7 mouse cellular contexts compared by ENCODE assay signal in genomic region chr8:57410473-57410863, GRCm38 (mm10). TPM values are rescaled to one million over a fixed set of nuclear protein-coding genes. Genes with fewer than 3 reads are reported as not detected.
DNase-seq lines count a peak whose midpoint lies in the region; ATAC-seq and TF ChIP-seq lines count a peak whose summit lies in the region.

No protein-coding gene starts in this region.

- H3K36me3 ChIP-seq in neural tube, embryonic 11.5 days (ENCODE audit: control insufficient read depth, insufficient read depth, low read length), result no peaks in the 10 kb centered on the region
- no peaks in the 10 kb centered on the region for H3K36me3 ChIP-seq in forebrain, postnatal 0 days (ENCODE audit: insufficient read depth)
- no peaks in the 10 kb centered on the region for H3K36me3 ChIP-seq in stomach, postnatal 0 days (ENCODE audit: control insufficient read depth, insufficient read depth, low read length)

- no peak overlapping the region for H3K9ac ChIP-seq in neural tube, embryonic 11.5 days (ENCODE audit: low read length)
- peak overlapping the region; percentile 25; the same call in 1 of the 2 replicates for H3K9ac ChIP-seq in forebrain, postnatal 0 days
- no peak overlapping the region for H3K9ac ChIP-seq in stomach, postnatal 0 days (ENCODE audit: low read length)

- no peak overlapping the region for H3K4me3 ChIP-seq in neural tube, embryonic 11.5 days (ENCODE audit: low read depth, low read length)
- peak overlapping the region; percentile 19 for H3K4me3 ChIP-seq in forebrain, postnatal 0 days (ENCODE audit: low read depth, low read length)
- H3K4me3 ChIP-seq in stomach, postnatal 0 days (ENCODE audit: low read depth, low read length), result peak overlapping the region; percentile 18; the same call in 1 of the 2 replicates

- no peak for TF ChIP-seq CTCF in forebrain, postnatal 0 days (IDR thresholded peaks at IDR 0.05; ENCODE audit: low read depth)
- no peak for TF ChIP-seq CTCF in stomach, postnatal 0 days (IDR thresholded peaks at IDR 0.05; ENCODE audit: low read depth)

- TF ChIP-seq EP300 in stomach, postnatal 0 days (optimal IDR thresholded peaks at IDR 0.05), result no peak

- peak; percentile 64 for DNase-seq in neural tube, embryonic 11.5 days (ENCODE audit: low spot score)
- DNase-seq in neural tube, embryonic 10.5 days (ENCODE audit: extremely low spot score, low spot score), result no peak
- peak; percentile 60 for DNase-seq in forebrain, postnatal 0 days
- DNase-seq in kidney, postnatal 36 days, result peak; percentile 9 to 34
- DNase-seq in stomach, postnatal 0 days (ENCODE audit: low spot score), result no peak
- DNase-seq in gastrocnemius, postnatal 10 days, result no peak
- DNase-seq in urinary bladder, postnatal 36 days (ENCODE audit: low spot score in 2 of 2), result no peak

- 4% methylated on average over 16 of the region's 16 CpGs for WGBS in neural tube, embryonic 11.5 days
- WGBS in forebrain, postnatal 0 days, result 8% methylated on average over 16 of the region's 16 CpGs
- WGBS in stomach, postnatal 0 days, result 15% methylated on average over 16 of the region's 16 CpGs

- H3K27ac ChIP-seq in neural tube, embryonic 11.5 days (ENCODE audit: low read depth, low read length), result no peak overlapping the region
- no peak overlapping the region for H3K27ac ChIP-seq in forebrain, postnatal 0 days (ENCODE audit: low read depth, low read length)
- H3K27ac ChIP-seq in stomach, postnatal 0 days (replicated peaks), result 0 out of 2 replicates have a peak overlapping the region, but pooled peaks have one; percentile 18

- H3K9me3 ChIP-seq in neural tube, embryonic 11.5 days (ENCODE audit: control insufficient read depth, low read length), result no peaks in the 10 kb centered on the region
- no peaks in the 10 kb centered on the region for H3K9me3 ChIP-seq in forebrain, postnatal 0 days (ENCODE audit: low read length)
- H3K9me3 ChIP-seq in stomach, postnatal 0 days (ENCODE audit: control insufficient read depth, low read length), result no peaks in the 10 kb centered on the region

- H3K4me2 ChIP-seq in neural tube, embryonic 11.5 days (ENCODE audit: low read depth), result peak overlapping the region; percentile 34
- peak overlapping the region; percentile 40 for H3K4me2 ChIP-seq in forebrain, postnatal 0 days (ENCODE audit: low read depth)
- peak overlapping the region; percentile 44 for H3K4me2 ChIP-seq in stomach, postnatal 0 days (replicated peaks; ENCODE audit: low read depth)

- peak; percentile 63; the same call in 1 of the 2 replicates for ATAC-seq in neural tube, embryonic 11.5 days (ENCODE audit: insufficient read depth, low FRiP score, low TSS enrichment)
- peak; percentile 77 for ATAC-seq in forebrain, postnatal 0 days
- ATAC-seq in stomach, postnatal 0 days (ENCODE audit: low FRiP score, low TSS enrichment), result no peak

- peaks cover 7% of the 10 kb centered on the region for H3K4me1 ChIP-seq in neural tube, embryonic 11.5 days (ENCODE audit: control insufficient read depth, insufficient read depth, low read length)
- peaks cover 7% of the 10 kb centered on the region for H3K4me1 ChIP-seq in forebrain, postnatal 0 days (ENCODE audit: insufficient read depth)
- H3K4me1 ChIP-seq in stomach, postnatal 0 days (replicated peaks; ENCODE audit: control insufficient read depth, insufficient read depth), result no peaks in the 10 kb centered on the region

- peaks cover 7% of the 10 kb centered on the region; the same call in 1 of the 2 replicates for H3K27me3 ChIP-seq in neural tube, embryonic 11.5 days (ENCODE audit: control insufficient read depth, insufficient read depth, low read length)
- no peaks in the 10 kb centered on the region for H3K27me3 ChIP-seq in forebrain, postnatal 0 days (ENCODE audit: insufficient read depth, low read length)
- H3K27me3 ChIP-seq in stomach, postnatal 0 days (ENCODE audit: control insufficient read depth, insufficient read depth, low read length), result no peaks in the 10 kb centered on the region

RNA-seq across cellular contexts. Expression of gene Scrg1, which starts 45.3 kb away (rescaled TPM):
- 1.5 and 1.9 TPM in 2 replicates for polyA plus RNA-seq in neural tube, embryonic 11.5 days (2014; fragmentation: Nextera tagmentation; extraction: Ambion mirVana)
- total RNA-seq in forebrain, postnatal 0 days (2014; rRNA removed), result 15.4 and 20.4 TPM in 2 replicates
- 39.8 and 44.4 TPM in 2 replicates for polyA plus RNA-seq in forebrain, postnatal 0 days (2015; fragmentation: Nextera tagmentation; extraction: Ambion mirVana)
- 0.65 and 0.98 TPM in 2 replicates for polyA plus RNA-seq in stomach, postnatal 0 days (2015; fragmentation: Nextera tagmentation; extraction: Ambion mirVana)
- not detected for total RNA-seq in gastrocnemius, postnatal 10 days (2021)

Comparison
In these comparisons a context has a peak if more than half of its experiments do, and no peak if none do; other contexts are left out.
1. DNase-seq: peak in neural tube, embryonic 11.5 days (single experiment), forebrain, postnatal 0 days (single experiment) and kidney, postnatal 36 days (2 of 2); none in neural tube, embryonic 10.5 days (single experiment), stomach, postnatal 0 days (single experiment), gastrocnemius, postnatal 10 days (single experiment) and urinary bladder, postnatal 36 days (0 of 2).
2. RNA of gene Scrg1, which starts 45.3 kb away (polyA plus RNA-seq): 39.8 to 44.4 TPM in forebrain, postnatal 0 days; 1.5 to 1.9 TPM in neural tube, embryonic 11.5 days and 0.65 to 0.98 TPM in stomach, postnatal 0 days; every median in the first group is over 10 times any median in the second.
3. Peak in every context shown above with its lines, with median percentiles within 50 percentile points of each other: H3K4me2 ChIP-seq.